Mouse (Mus musculus): ENCODE results near the gene Gm10570.

DNA sequence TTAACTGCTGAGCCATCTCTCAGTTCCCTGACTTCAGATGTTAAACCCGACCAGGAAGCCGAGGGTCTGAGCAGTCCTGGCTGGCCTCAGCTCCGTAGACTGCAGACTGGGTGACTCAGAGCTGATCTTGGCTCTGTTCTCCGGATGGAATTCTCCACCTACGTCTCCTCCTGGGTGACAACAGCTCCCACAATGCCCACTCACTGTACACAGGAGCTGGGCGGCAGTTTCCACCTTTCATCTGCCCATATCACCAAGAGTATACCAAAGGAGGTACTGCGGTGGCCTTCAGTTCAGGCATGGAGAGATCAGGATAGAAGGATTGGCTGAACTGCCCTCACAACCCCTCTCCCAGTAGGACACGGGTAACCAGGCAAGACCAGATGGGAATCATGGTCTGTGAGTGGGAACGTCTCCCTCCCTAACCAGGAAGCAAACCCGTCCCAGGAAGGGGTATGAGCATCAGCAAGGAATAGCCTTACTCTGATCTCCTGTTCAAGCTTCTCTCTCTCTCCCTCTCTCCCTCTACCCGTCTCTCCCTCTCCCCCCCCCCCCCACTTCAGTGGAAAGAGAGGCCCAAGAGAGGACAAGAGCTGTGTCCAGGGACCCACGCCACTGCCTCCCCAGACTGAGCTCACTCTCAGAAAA is 34.7 kb downstream of the Gm10570 start:
- TF ChIP-seq CTCF (IDR thresholded peaks at IDR 0.05) (no peak), EP300 (IDR thresholded peaks at IDR 0.05) (no peak)
